Mouse (Mus musculus) CH12.LX (cell line): ENCODE data around the gene Slamf8. TPM values are rescaled to one million over a fixed set of nuclear protein-coding genes. Genes with fewer than 3 reads are reported as not detected.

Source experiments
- DNase-seq: peaks from one replicate; pipeline ENCODE4 v3.0.0-alpha.2; 2013; ENCODE audit errors: extremely low read depth
- H3K27ac ChIP-seq: 2 replicates; pipeline ENCODE4 v1.5.1; 2012; ENCODE audit warnings: low read depth, mild to moderate bottlenecking, control low read depth, moderate library complexity; ENCODE audit not compliant: insufficient read depth
- H3K27me3 ChIP-seq: replicated peaks from 2 replicates; pipeline ENCODE3; 2012; ENCODE audit warnings: inconsistent platforms
- H3K36me3 ChIP-seq, 2 experiments: replicated peaks in 1 of 2; 2 replicates each; pipeline versions ENCODE3 to v1.6.1; 2012; ENCODE audit warnings: inconsistent platforms in 1 of 2, low read length in 1 of 2, mild to moderate bottlenecking in 1 of 2, mixed read lengths in 1 of 2, moderate library complexity in 1 of 2; ENCODE audit not compliant: control insufficient read depth in 1 of 2, insufficient read depth in 1 of 2
- H3K4me1 ChIP-seq, 2 experiments: 2 replicates each; pipeline ENCODE4 v1.6.1; 2012; ENCODE audit warnings: inconsistent platforms in 1 of 2, moderate library complexity in 1 of 2; ENCODE audit not compliant: insufficient read depth in 2 of 2, control insufficient read depth in 1 of 2
- H3K4me2 ChIP-seq: 2 replicates; pipeline ENCODE4 v1.6.1; 2012; ENCODE audit warnings: low read depth, mild to moderate bottlenecking, control low read depth; ENCODE audit not compliant: poor library complexity, insufficient read depth, severe bottlenecking
- H3K4me3 ChIP-seq, 3 experiments: fragments of 150-350 bp in 1 of 3; sonication (generic) in 1 of 3; replicated peaks in 1 of 3; 2 replicates each; pipeline versions ENCODE3 to v1.5.1; 2011 to 2012; ENCODE audit warnings: low read depth in 2 of 3, low read length in 2 of 3, mild to moderate bottlenecking in 2 of 3, moderate library complexity in 2 of 3, control low read depth in 1 of 3, improper control_type of control experiment in 1 of 3, inconsistent platforms in 1 of 3, mixed read lengths in 1 of 3; ENCODE audit not compliant: poor library complexity in 1 of 3
- H3K79me2 ChIP-seq: replicated peaks from 2 replicates; pipeline ENCODE4 v1.6.1; 2012; ENCODE audit warnings: mild to moderate bottlenecking, moderate library complexity; ENCODE audit not compliant: control insufficient read depth, poor library complexity, insufficient read depth, severe bottlenecking; ENCODE audit errors: extremely low read depth
- H3K9ac ChIP-seq: 2 replicates; pipeline ENCODE4 v1.6.1; 2012; ENCODE audit warnings: low read depth, mild to moderate bottlenecking, control low read depth, moderate library complexity; ENCODE audit not compliant: insufficient read depth
- H3K9me3 ChIP-seq: replicated peaks from 2 replicates; pipeline ENCODE3; 2012; ENCODE audit warnings: low read length, inconsistent platforms, mixed read lengths
- E2F4 ChIP-seq: IDR thresholded peaks from 2 replicates; pipeline ENCODE4 v1.6.1; 2011; ENCODE audit warnings: low read depth, low read length, improper control_type of control experiment; ENCODE audit not compliant: insufficient replicate concordance
- ELF1 ChIP-seq: IDR thresholded peaks from 2 replicates; pipeline ENCODE4 v1.6.1; 2014; ENCODE audit warnings: low read depth, mild to moderate bottlenecking, inconsistent platforms, low read length, improper control_type of control experiment
- EP300 ChIP-seq: IDR thresholded peaks from 2 replicates; pipeline ENCODE4 v1.6.1; 2011; ENCODE audit warnings: low read length, improper control_type of control experiment
- GABPA ChIP-seq: IDR thresholded peaks from 2 replicates; pipeline ENCODE4 v1.6.1; 2012; ENCODE audit warnings: low read depth, low read length, improper control_type of control experiment, inconsistent platforms; ENCODE audit not compliant: insufficient replicate concordance
- IRF4 ChIP-seq: IDR thresholded peaks from 2 replicates; pipeline ENCODE4 v1.6.1; 2014; ENCODE audit warnings: low read depth, mild to moderate bottlenecking, inconsistent platforms, low read length, improper control_type of control experiment
- KAT2A ChIP-seq: IDR thresholded peaks from 2 replicates; pipeline ENCODE4 v1.6.1; 2012; ENCODE audit warnings: low read length, improper control_type of control experiment, inconsistent platforms; ENCODE audit not compliant: insufficient replicate concordance
- MAX ChIP-seq: IDR thresholded peaks from 2 replicates; pipeline ENCODE4 v1.6.1; 2011; ENCODE audit warnings: low read length, improper control_type of control experiment
- NELFE ChIP-seq: IDR thresholded peaks from 2 replicates; pipeline ENCODE4 v1.6.1; 2011; ENCODE audit warnings: low read depth, low read length, improper control_type of control experiment
- NRF1 ChIP-seq: IDR thresholded peaks from 2 replicates; pipeline ENCODE4 v1.6.1; 2014; ENCODE audit warnings: low read depth, mild to moderate bottlenecking, inconsistent platforms, low read length, improper control_type of control experiment, moderate library complexity
- POLR2AphosphoS2 ChIP-seq: IDR thresholded peaks from 2 replicates; pipeline ENCODE4 v1.6.1; 2011; ENCODE audit warnings: low read depth, low read length, improper control_type of control experiment
- RAD21 ChIP-seq: IDR thresholded peaks from 2 replicates; pipeline ENCODE4 v1.6.1; 2011; ENCODE audit warnings: low read depth, mild to moderate bottlenecking, low read length, improper control_type of control experiment, moderate library complexity
- SMC3 ChIP-seq: IDR thresholded peaks from 2 replicates; pipeline ENCODE4 v1.6.1; 2011; ENCODE audit warnings: low read depth, low read length, improper control_type of control experiment
- TCF12 ChIP-seq: IDR thresholded peaks from 2 replicates; pipeline ENCODE4 v1.6.1; 2014; ENCODE audit warnings: low read depth, mild to moderate bottlenecking, inconsistent platforms, low read length, improper control_type of control experiment
- UBTF ChIP-seq: IDR thresholded peaks from 2 replicates; pipeline ENCODE4 v1.6.1; 2012; ENCODE audit warnings: low read depth, mild to moderate bottlenecking, inconsistent platforms, low read length, improper control_type of control experiment, moderate library complexity
- USF1 ChIP-seq: IDR thresholded peaks from 2 replicates; pipeline ENCODE4 v1.6.1; 2014; ENCODE audit warnings: low read depth, mild to moderate bottlenecking, inconsistent platforms, low read length, improper control_type of control experiment
- USF2 ChIP-seq: conservative IDR thresholded peaks from 2 replicates; pipeline ENCODE4 v1.6.1; 2011; ENCODE audit warnings: low read depth, low read length, improper control_type of control experiment
- ZC3H11A ChIP-seq: IDR thresholded peaks from 2 replicates; pipeline ENCODE4 v1.6.1; 2012; ENCODE audit warnings: low read depth, mild to moderate bottlenecking, inconsistent platforms, low read length, improper control_type of control experiment
- ZMIZ1 ChIP-seq: IDR thresholded peaks from 2 replicates; pipeline ENCODE4 v1.6.1; 2012; ENCODE audit warnings: low read depth, mild to moderate bottlenecking, inconsistent platforms, low read length, improper control_type of control experiment
- ZNF384 ChIP-seq: IDR thresholded peaks from 2 replicates; pipeline ENCODE4 v1.6.1; 2012; ENCODE audit warnings: low read depth, low read length, improper control_type of control experiment, inconsistent platforms
- dilution Hi-C: fragments of 300-500 bp; cut with MboI; formaldehyde crosslinking; loops from 2 replicates; pipeline ENCODE4 v1.14.3; 2020; ENCODE audit warnings: low sequenced_read_pairs; ENCODE audit not compliant: extremely low pct_unique_long_range_greater_than_20kb, extremely low pct_ligation_motif_present
- in situ Hi-C: fragments of 300-500 bp; cut with MboI; formaldehyde crosslinking; loops from 3 replicates; pipeline ENCODE4 v1.14.3; 2019; ENCODE audit warnings: low sequenced_read_pairs, low pct_ligation_motif_present, low pct_unique_long_range_greater_than_20kb, mixed read lengths
- polyA plus RNA-seq: library from polyadenylated mRNA; unstranded; fragments of >175 nt; gene quantifications from 2 replicates; pipeline ENCODE4 v1.2.1, GENCODE M21; 2012; ENCODE audit warnings: low read depth; ENCODE audit not compliant: insufficient read length
- total RNA-seq, 2 experiments: library from RNA; depleted of rRNA; stranded (reverse); fragments of 300-350 nt in 1 of 2; fragments of >200 nt in 1 of 2; gene quantifications; 2 replicates each; pipeline ENCODE4 v1.2.3; 2012 to 2014

Slamf8 gene
- total and polyA plus RNA-seq, 3 experiments: 0.30 to 1.8 (median 1.1) TPM

- Histone ChIP-seq H3K4me1 (peaks cover 8 to 35% of the 10 kb centered on the region in 2 experiments), H3K36me3 (peaks cover 0 to 3% of the 10 kb centered on the region in 2 experiments), H3K4me2 (peak overlapping the region; percentile 87), H3K79me2 (no peaks in the 10 kb centered on the region), H3K27ac (no peak overlapping the region), H3K9me3 (no peaks in the 10 kb centered on the region), H3K4me3 (peak overlapping the region in 1 of 3 experiments; percentile 66), H3K27me3 (peaks cover 6% of the 10 kb centered on the region), H3K9ac (no peak overlapping the region)
- in situ Hi-C loops: no loop called here
- dilution Hi-C loops: no loop called here
- TF ChIP-seq EP300: no peak
- no peak for TF ChIP-seq MAX
- no peak for TF ChIP-seq NRF1
- TF ChIP-seq SMC3: no peak
- TF ChIP-seq GABPA: no peak
- no peak for TF ChIP-seq NELFE
- TF ChIP-seq KAT2A: no peak
- no peak for TF ChIP-seq USF1
- no peak for TF ChIP-seq TCF12
- TF ChIP-seq ELF1: no peak
- TF ChIP-seq E2F4: no peak
- no peak for TF ChIP-seq USF2
- TF ChIP-seq ZMIZ1: no peak
- DNase-seq: no peak
These were observed 41.1 kb downstream of the Slamf8 start for GRCm38 (mm10) chr1:172549314-172549713.

- Histone ChIP-seq H3K9ac (no peak overlapping the region), H3K9me3 (no peaks in the 10 kb centered on the region), H3K4me1 (peaks cover 8 to 35% of the 10 kb centered on the region in 2 experiments), H3K4me2 (peak overlapping the region; percentile 60; the same call in 1 of the 2 replicates)
- in situ Hi-C loops: no loop called here
- peak; percentile 52 for DNase-seq
- no peak for TF ChIP-seq ZNF384
- TF ChIP-seq POLR2AphosphoS2: no peak
- no peak for TF ChIP-seq RAD21
- no peak for TF ChIP-seq E2F4
- peak; percentile 18; the same call in 1 of the 2 replicates for TF ChIP-seq TCF12
- no peak for TF ChIP-seq ZC3H11A
- no peak for TF ChIP-seq IRF4
- no peak for TF ChIP-seq ELF1
- TF ChIP-seq UBTF: no peak
- TF ChIP-seq, all 38 proteins: peak for 1
- Histone ChIP-seq H3K27me3 (peaks cover 2% of the 10 kb centered on the region), H3K4me3 (no peak overlapping the region), H3K79me2 (no peaks in the 10 kb centered on the region), H3K27ac (no peak overlapping the region), H3K36me3 (peaks cover 0 to 3% of the 10 kb centered on the region in 2 experiments)
- dilution Hi-C loops: no loop called here
These were observed 41.9 kb downstream of the Slamf8 start for GRCm38 (mm10) chr1:172548501-172548900.
